Mouse (Mus musculus): ENCODE results near the gene Hacd3. TPM values are rescaled to one million over a fixed set of nuclear protein-coding genes. Genes with fewer than 3 reads are reported as not detected.
A peak's percentile ranks its signal among the peaks of the same experiment; 100 is the strongest.
"Not testable (repeated sequence)": the region's sequence is repeated elsewhere in the genome, so short reads cannot be mapped to it uniquely, and the experiment has no call there.

Hacd3 gene
- polyA plus RNA-seq (2012; rRNA removed): 140 and 153 TPM in 2 replicates

DNA sequence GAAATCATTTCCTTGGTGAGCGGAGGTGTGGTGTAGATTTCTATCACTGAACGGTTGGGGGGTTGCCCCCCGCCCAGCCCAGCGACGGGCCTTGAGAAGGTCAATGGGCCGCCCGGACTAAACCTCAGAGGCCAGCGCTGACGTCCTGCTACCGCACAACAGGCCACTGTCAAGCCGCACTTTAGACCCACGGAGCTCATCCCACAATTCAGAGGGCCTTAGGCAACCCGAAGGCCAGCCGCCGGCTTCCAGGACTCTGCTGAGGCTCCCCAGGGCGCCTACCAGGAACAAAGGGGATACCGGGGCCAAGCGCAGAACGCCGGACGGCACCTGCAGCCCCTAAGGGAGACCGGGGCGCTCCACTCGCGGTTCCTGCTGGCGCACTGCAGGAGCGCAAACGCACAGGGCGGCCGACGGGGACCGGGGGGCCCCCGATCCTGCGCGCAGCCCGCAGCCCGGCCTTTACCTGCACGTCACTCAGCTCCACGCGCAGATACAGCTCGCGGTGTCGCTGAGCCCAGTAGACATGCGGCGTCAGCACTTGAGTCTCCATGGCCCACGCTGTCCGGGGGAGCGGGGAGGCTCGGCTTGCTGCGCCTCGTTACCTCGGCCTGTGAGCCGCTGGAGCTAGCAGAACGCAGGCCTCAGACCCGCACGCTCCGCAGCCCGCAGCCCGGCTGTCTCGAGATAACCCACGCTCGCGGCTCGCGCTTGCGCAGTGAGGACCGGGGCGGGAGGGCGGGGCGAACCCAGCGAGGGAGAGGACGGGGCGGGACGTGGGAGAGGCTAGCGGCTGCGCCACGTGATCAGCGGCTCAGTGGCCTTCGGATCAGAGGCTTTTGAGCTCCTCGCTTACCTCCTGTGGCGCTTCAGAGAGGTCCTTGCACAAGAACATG lies at the start of gene Hacd3:
Gene Hacd3 (minus strand): TSS at position 703 of the 896 bp plus-strand sequence.
- peak; percentile 75 to 89 for DNase-seq (ENCODE audit: extremely low spot score in 1 of 2, low spot score in 1 of 2)

DNA sequence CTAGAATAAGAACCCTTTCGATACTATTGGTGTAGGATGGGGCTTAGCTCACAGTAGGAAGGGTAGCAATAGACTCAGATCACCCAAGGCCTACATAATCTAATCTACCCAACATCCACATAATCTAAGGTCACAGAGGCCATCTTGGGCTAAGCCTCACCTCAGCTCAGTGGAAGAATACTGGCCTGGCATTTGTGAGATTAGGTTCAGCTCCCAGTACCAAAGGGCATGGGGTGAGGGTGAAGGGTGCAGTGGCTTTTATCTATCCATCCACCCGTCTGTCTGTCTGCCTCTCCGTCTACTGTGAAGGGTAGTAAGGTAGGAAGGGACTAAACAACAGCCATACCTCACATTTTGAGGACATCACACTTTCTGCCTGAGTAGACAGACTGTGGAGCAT lies 49.1 kb upstream of the Hacd3 start:
- no peak for DNase-seq (ENCODE audit: extremely low spot score in 1 of 2, low spot score in 1 of 2)

- DNase-seq (ENCODE audit: extremely low spot score in 1 of 2, low spot score in 1 of 2): no peak
Measured at GRCm38 (mm10) chr9:65064251-65064650, 42.8 kb upstream of the Hacd3 start.

DNA sequence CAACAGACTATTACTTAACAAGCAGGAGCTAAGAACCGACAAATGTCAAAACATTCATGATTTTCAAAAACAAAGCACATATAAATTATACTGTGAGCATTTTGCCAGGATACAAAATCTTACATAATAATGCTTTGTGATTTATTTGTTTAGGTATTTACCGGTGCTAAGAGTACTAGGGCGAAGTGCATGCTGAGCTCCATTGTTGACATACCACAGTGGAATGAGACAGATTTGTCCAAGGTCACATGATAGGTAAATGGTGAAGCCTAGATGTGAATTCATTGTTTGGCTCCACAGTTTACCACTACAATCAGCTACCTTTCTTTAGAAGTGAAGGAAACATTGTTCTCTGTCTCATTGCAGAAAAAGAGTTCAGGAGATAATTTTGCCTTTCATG lies 29.5 kb upstream of the Hacd3 start:
- no peak for DNase-seq (ENCODE audit: extremely low spot score in 1 of 2, low spot score in 1 of 2)

DNA sequence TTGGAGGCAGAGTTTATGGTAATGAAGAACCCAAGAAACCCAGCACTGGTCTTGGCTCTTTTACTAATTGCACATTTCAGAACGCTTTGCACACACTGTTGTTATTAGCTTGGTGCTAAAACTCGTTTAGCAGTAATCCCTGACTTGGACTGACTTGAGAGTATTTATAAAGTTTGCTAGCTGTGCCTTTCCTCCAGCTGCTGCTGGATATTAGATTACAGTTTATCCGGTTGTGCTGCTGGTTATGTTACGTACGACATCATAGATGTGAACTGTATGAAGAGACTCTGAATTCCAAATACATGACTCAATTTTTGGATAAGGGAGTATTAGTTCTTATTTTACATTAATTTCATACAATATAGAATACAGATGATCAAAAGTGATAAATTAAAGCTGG lies 27.9 kb upstream of the Hacd3 start:
- DNase-seq (ENCODE audit: extremely low spot score in 1 of 2, low spot score in 1 of 2): no peak

GRCm38 (mm10) chr9:65046993-65047392 lies 25.5 kb upstream of the Hacd3 start:
- no peak for DNase-seq (ENCODE audit: extremely low spot score in 1 of 2, low spot score in 1 of 2)

DNA sequence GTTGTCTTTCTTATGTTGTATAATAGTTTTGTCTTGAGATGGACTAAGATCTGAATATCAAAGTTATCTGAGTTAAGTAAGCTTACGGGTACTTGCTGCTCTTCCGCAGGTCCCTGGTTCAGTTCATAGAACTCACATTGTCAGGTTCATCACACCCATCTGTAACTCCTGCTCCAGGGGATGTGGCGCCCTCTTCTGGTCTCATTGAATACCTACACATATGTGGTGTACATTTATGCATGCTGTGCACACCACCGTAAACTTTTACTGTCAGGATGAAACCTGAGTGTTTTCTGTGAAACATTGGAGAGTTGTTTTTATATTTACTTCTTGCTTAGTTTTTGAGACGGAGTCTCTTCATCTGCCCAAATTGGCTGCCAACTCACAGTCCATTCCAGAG lies 19.9 kb upstream of the Hacd3 start:
- DNase-seq (ENCODE audit: extremely low spot score in 1 of 2, low spot score in 1 of 2): no peak

DNA sequence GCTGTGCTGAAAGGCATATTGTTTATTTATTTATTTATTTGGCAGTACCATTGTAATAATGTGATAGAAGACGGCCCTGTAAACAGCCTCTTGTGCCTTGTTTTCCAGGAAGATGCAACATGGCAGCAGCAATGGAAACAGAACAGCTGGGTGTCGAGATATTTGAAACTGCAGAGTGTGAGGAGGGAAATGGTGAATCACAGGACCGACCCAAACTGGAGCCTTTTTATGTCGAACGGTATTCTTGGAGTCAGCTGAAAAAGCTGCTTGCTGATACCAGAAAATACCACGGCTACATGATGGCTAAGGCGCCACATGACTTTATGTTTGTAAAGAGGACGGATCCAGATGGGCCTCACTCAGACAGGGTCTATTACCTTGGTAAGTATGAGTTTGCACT lies 15.4 kb upstream of the Hacd3 start:
- DNase-seq (ENCODE audit: extremely low spot score in 1 of 2, low spot score in 1 of 2): peak in 1 of 2 experiments; percentile 33

DNA sequence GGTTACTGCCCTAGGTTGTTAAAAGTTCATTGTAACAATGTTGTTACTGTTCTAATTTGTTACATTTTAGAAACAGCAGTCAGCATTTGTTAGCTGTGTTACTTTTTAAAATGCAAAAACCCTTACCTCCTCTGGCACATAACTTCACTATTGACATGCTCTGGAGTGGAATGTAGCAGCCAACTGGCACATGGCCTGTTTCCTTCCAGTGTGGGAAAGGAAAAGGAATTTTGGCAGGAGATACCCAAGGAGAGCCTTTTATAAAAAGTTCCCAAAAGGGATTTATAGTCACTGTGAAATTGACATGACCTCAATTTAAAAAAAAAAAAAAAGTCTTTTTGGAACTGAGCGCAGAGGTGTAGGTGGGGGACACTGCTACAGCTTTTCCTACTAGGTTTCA lies 15.0 kb upstream of the Hacd3 start:
- DNase-seq (ENCODE audit: extremely low spot score in 1 of 2, low spot score in 1 of 2): peak in 1 of 2 experiments; percentile 73

- DNase-seq (ENCODE audit: extremely low spot score in 1 of 2, low spot score in 1 of 2): peak; percentile 87 to 94
Measured at GRCm38 (mm10) chr9:65032269-65033108, 11.0 kb upstream of the Hacd3 start, which contains the start of gene Dpp8. TSS of gene Dpp8 (plus strand) at chr9:65032414.

DNA sequence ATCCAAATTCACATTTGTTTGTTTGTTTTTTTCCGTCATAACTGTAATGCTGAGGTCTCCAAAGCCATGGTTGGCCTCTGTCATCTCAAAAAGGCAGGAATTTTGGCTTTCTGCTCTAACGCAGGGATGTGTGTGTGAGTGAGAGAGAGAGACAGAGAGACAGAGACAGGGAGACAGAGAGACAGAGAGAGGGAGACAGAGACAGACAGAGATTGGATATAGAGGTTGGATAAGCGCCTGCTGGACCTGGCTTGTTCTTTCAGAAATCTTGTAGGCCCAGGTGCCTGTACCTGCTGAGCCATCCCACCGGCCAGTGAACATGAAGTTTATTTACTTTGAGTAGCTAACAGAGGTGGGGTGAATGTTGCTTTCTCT lies 10.4 kb upstream of the Hacd3 start:
- DNase-seq (ENCODE audit: extremely low spot score in 1 of 2, low spot score in 1 of 2): no peak

GRCm38 (mm10) chr9:65031355-65031754 lies 9.9 kb upstream of the Hacd3 start:
- DNase-seq (ENCODE audit: extremely low spot score in 1 of 2, low spot score in 1 of 2): not testable (repeated sequence)

DNA sequence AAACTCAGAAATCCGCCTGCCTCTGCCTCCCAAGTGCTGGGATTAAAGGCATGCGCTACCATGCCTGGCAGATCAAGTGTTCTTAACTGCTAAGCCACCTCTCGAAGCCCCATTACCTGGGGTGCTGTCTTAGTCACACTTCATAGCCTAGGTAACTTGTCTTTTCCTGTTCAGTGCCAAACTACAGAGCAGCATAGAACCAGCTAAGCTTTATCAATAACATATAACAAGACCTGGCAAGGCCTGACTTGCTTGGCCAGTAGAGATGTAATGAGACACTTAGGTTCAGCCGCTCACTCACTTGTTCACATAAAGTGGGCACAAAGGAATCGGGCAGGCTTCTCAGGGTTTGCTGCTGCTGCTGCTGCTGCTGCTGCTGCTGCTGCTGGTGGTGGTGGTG lies 6.8 kb upstream of the Hacd3 start:
- no peak for DNase-seq (ENCODE audit: extremely low spot score in 1 of 2, low spot score in 1 of 2)

- no peak for DNase-seq (ENCODE audit: extremely low spot score in 1 of 2, low spot score in 1 of 2)
Measured at GRCm38 (mm10) chr9:65027241-65027640, 5.7 kb upstream of the Hacd3 start.

GRCm38 (mm10) chr9:65023447-65023846 lies 2.0 kb upstream of the Hacd3 start:
- no peak for DNase-seq (ENCODE audit: extremely low spot score in 1 of 2, low spot score in 1 of 2)

DNA sequence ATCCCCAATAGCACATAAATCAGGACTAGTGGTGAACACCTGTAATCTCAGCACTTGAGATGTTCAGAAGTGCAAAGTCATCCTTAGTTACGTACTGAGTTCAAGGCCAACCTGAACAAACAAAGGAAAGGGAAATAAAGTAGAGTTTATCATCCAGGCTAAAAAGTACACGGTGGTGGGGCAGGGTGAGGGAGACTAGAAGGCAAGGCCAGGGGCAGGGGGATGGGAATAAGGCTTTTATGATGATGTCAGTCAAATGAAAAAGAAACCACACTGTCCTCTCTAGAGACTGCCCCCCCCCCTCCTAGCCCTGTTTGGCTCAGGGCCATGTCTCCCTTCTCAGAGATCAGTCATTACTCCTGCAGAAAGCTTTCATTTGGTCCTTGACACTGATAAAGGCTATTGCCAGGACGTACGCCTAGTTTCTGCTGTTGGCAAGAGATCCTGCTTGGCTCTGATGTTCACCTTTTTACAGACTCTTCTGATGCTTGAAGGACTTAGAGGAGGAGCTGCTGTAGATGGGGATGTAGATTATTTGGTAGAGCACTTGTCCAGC lies 1.2 kb upstream of the Hacd3 start:
- no peak for DNase-seq (ENCODE audit: extremely low spot score in 1 of 2, low spot score in 1 of 2)

- no peak for DNase-seq (ENCODE audit: extremely low spot score in 1 of 2, low spot score in 1 of 2)
Measured at GRCm38 (mm10) chr9:65021887-65022579, 540 bp upstream of the Hacd3 start.

DNA sequence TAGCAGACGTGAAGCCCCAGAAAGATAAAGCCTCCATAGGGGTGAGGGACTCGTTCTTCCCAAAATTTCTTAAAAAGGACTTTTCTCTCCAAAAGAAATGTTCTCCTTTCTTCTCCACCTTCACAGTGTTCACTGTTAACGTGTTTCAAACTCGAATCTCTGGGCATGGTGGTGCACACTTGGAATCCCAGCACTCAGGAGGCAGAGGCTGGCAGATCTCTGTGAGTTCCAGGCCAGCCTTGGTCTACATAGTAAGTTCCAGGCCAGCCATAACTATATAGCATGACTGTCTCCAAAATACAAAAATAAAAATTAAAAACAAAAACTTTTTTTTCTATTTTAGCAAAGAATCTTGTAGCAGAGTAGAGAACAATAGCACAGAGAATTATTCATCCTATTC lies 1.4 kb downstream of the Hacd3 start:
- no peak for DNase-seq (ENCODE audit: extremely low spot score in 1 of 2, low spot score in 1 of 2)

DNA sequence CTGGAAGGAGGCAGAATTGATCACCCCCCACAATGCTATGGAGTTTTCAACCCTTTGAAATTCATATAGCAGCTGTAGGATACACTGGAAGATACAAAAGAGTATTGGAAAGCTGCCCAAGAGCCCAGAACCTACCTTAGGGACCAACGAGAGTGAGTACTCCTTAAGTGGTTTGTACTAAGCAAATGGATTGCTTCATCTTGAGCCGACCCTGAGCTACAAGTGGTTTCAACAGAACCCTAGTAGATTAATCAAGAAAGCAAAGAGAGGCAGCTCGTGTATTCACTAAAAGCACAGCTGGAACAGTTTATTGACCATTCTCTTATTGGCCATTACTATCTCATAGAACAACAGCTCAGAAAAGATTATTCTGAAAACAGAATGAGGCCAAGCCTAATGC lies 2.3 kb downstream of the Hacd3 start:
- no peak for DNase-seq (ENCODE audit: extremely low spot score in 1 of 2, low spot score in 1 of 2)

DNA sequence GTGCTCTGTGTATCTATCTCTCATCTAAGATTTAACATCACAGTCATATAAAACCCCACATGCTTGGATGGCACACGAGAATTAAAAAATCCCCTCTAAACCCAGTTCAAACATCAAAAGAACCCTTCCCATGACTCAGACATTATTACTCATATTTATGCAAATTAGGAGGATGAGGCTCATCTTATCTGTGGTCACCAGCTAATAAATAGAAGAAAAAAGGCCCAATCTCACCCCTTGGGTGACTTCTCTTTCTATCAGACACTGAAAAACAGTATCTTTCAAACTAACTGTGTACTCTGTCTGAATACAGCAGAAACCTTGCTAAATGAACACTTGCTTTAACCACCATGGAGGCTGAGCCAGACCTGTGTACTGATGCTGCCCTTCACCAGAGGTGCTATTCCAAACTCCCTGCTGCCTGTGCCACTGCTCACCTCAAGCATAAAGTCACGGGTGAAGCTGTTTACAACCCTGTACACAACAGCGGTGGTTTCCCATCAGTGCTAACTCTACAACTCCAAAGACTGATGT lies 2.8 kb downstream of the Hacd3 start:
- DNase-seq (ENCODE audit: extremely low spot score in 1 of 2, low spot score in 1 of 2): no peak
